Mouse (Mus musculus): ENCODE data around the gene Cpt1c. TPM values are rescaled to one million over a fixed set of nuclear protein-coding genes. Genes with fewer than 3 reads are reported as not detected.

Cpt1c gene
- polyA plus RNA-seq, 1 experiment: not detected

GRCm38 (mm10) chr7:44960512-44960910, 14.1 kb downstream of the Cpt1c start:
- no peak overlapping the region for H3K4me3 ChIP-seq (ENCODE audit: insufficient read depth, low read depth, low read length)
- H3K4me1 ChIP-seq (ENCODE audit: control insufficient read depth, insufficient read depth, low read length): no peaks in the 10 kb centered on the region
- TF ChIP-seq CTCF (IDR thresholded peaks at IDR 0.05; ENCODE audit: insufficient read depth, low read depth, low read length): no peak
- no peak for TF ChIP-seq POLR2A (IDR thresholded peaks at IDR 0.05; ENCODE audit: insufficient read depth, low read depth, low read length)
- WGBS: 93% methylated on average over 13 of the region's 13 CpGs
- no peak overlapping the region for H3K27ac ChIP-seq (ENCODE audit: insufficient read depth, low read depth, low read length)

- TF ChIP-seq POLR2A (IDR thresholded peaks at IDR 0.05; ENCODE audit: insufficient read depth, low read depth, low read length) (no peak), CTCF (IDR thresholded peaks at IDR 0.05; ENCODE audit: insufficient read depth, low read depth, low read length) (no peak)
- Histone ChIP-seq H3K4me1 (ENCODE audit: control insufficient read depth, insufficient read depth, low read length) (no peaks in the 10 kb centered on the region), H3K4me3 (ENCODE audit: insufficient read depth, low read depth, low read length) (no peak overlapping the region), H3K27ac (ENCODE audit: insufficient read depth, low read depth, low read length) (no peak overlapping the region)
- WGBS: 79% methylated on average over 10 of the region's 10 CpGs
These were observed 14.7 kb downstream of the Cpt1c start for GRCm38 (mm10) chr7:44959874-44960511.

GRCm38 (mm10) chr7:44959281-44959680, 15.4 kb downstream of the Cpt1c start:
- no peak for TF ChIP-seq CTCF (IDR thresholded peaks at IDR 0.05; ENCODE audit: insufficient read depth, low read depth, low read length)
- no peak for TF ChIP-seq POLR2A (IDR thresholded peaks at IDR 0.05; ENCODE audit: insufficient read depth, low read depth, low read length)
- 90% methylated on average over 8 of the region's 8 CpGs for WGBS
- Histone ChIP-seq H3K27ac (ENCODE audit: insufficient read depth, low read depth, low read length) (no peak overlapping the region), H3K4me1 (ENCODE audit: control insufficient read depth, insufficient read depth, low read length) (no peaks in the 10 kb centered on the region), H3K4me3 (ENCODE audit: insufficient read depth, low read depth, low read length) (no peak overlapping the region)

DNA sequence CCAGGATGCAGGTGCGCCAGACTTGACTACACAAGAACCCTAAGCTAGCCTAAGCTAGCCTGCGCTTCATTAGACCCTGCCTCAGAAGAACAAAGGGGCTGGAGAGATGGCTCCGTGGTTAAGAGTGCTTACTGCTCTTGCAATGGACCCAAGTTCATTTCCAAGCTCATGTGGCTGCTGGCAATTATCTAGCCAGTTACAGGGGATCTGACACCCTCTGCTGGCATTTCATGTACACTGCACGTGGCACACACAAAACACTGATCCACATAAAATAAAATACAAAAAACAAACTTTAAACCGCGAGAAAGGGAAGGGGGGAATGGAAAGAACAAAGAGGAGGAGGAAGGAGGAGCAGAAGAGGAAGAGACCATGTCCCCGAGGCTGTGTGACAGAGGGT, 16.4 kb downstream of the Cpt1c start:
- Histone ChIP-seq H3K4me3 (ENCODE audit: insufficient read depth, low read depth, low read length) (no peak overlapping the region), H3K4me1 (ENCODE audit: control insufficient read depth, insufficient read depth, low read length) (0 out of 2 replicates have a peak, but pooled peaks cover 2% of the 10 kb centered on the region), H3K27ac (ENCODE audit: insufficient read depth, low read depth, low read length) (no peak overlapping the region)
- TF ChIP-seq CTCF (IDR thresholded peaks at IDR 0.05; ENCODE audit: insufficient read depth, low read depth, low read length): no peak
- no peak for TF ChIP-seq POLR2A (IDR thresholded peaks at IDR 0.05; ENCODE audit: insufficient read depth, low read depth, low read length)
- 45% methylated on average over 7 of the region's 7 CpGs for WGBS

- TF ChIP-seq CTCF (IDR thresholded peaks at IDR 0.05; ENCODE audit: insufficient read depth, low read depth, low read length): no peak
- 65% methylated on average over 20 of the region's 20 CpGs for WGBS
- Histone ChIP-seq H3K4me1 (ENCODE audit: control insufficient read depth, insufficient read depth, low read length) (peaks cover 10% of the 10 kb centered on the region), H3K27ac (ENCODE audit: insufficient read depth, low read depth, low read length) (no peak overlapping the region), H3K4me3 (ENCODE audit: insufficient read depth, low read depth, low read length) (no peak overlapping the region)
These were observed 17.3 kb downstream of the Cpt1c start for GRCm38 (mm10) chr7:44957183-44957835.

GRCm38 (mm10) chr7:44956266-44956665, 18.4 kb downstream of the Cpt1c start:
- H3K27ac ChIP-seq (ENCODE audit: insufficient read depth, low read depth, low read length): no peak overlapping the region
- TF ChIP-seq POLR2A (IDR thresholded peaks at IDR 0.05; ENCODE audit: insufficient read depth, low read depth, low read length): no peak
- TF ChIP-seq CTCF (IDR thresholded peaks at IDR 0.05; ENCODE audit: insufficient read depth, low read depth, low read length): no peak
- peaks cover 15% of the 10 kb centered on the region for H3K4me1 ChIP-seq (ENCODE audit: control insufficient read depth, insufficient read depth, low read length)
- 59% methylated on average over 6 of the region's 6 CpGs for WGBS
- no peak overlapping the region for H3K4me3 ChIP-seq (ENCODE audit: insufficient read depth, low read depth, low read length)

DNA sequence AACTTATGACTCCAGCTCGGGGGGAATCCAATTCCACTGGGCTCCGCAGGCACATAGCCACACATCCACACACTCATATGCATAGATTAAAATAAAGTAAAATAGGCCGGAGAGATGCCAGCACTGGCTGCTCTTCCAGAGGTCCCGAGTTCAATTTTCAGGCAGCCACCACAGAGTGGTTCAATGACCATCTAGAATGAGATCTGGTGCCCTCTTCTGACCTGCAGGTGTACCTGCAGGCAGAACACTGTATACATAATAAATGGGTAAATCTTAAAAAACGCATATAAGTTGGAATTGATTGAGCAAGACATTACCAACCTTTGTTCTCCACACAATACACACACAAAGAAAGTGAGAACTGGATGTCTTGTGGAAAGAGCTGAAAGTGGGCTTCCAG, 19.0 kb downstream of the Cpt1c start:
- Histone ChIP-seq H3K27ac (ENCODE audit: insufficient read depth, low read depth, low read length) (no peak overlapping the region), H3K4me3 (ENCODE audit: insufficient read depth, low read depth, low read length) (no peak overlapping the region), H3K4me1 (ENCODE audit: control insufficient read depth, insufficient read depth, low read length) (peaks cover 15% of the 10 kb centered on the region)
- TF ChIP-seq CTCF (IDR thresholded peaks at IDR 0.05; ENCODE audit: insufficient read depth, low read depth, low read length) (no peak), POLR2A (IDR thresholded peaks at IDR 0.05; ENCODE audit: insufficient read depth, low read depth, low read length) (no peak)
- WGBS: 43% methylated on average over 5 of the region's 5 CpGs

GRCm38 (mm10) chr7:44954091-44954885, 20.4 kb downstream of the Cpt1c start:
- Histone ChIP-seq H3K27ac (ENCODE audit: insufficient read depth, low read depth, low read length) (no peak overlapping the region), H3K4me3 (ENCODE audit: insufficient read depth, low read depth, low read length) (no peak overlapping the region), H3K4me1 (ENCODE audit: control insufficient read depth, insufficient read depth, low read length) (peaks cover 22% of the 10 kb centered on the region)
- 81% methylated on average over 12 of the region's 12 CpGs for WGBS
- TF ChIP-seq CTCF (IDR thresholded peaks at IDR 0.05; ENCODE audit: insufficient read depth, low read depth, low read length) (no peak), POLR2A (IDR thresholded peaks at IDR 0.05; ENCODE audit: insufficient read depth, low read depth, low read length) (no peak)

DNA sequence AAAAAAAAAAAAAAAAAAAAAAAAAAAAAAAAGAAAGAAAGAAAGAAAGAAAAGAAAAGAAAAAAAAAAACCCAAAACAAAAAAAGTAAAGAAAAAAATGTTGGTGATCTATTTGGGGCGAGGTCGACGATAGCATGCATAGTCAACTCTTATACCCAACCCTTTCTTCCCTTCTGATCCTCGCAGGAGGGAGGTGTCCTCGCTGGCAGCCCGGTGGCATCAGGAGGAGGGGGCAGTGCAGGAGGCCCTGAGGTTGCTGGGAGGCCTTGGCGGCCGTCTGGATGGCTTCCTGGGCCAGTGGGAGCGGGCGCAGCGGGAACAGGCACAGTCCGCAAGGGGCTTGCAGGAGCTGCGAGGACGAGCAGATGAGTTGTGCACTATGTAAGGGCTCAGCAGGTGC, 21.1 kb downstream of the Cpt1c start:
- TF ChIP-seq POLR2A (IDR thresholded peaks at IDR 0.05; ENCODE audit: insufficient read depth, low read depth, low read length) (no peak), CTCF (IDR thresholded peaks at IDR 0.05; ENCODE audit: insufficient read depth, low read depth, low read length) (no peak)
- H3K27ac ChIP-seq (ENCODE audit: insufficient read depth, low read depth, low read length): no peak overlapping the region
- whole genome bisulfite sequencing: 65% methylated on average over 14 of the region's 14 CpGs
- H3K4me1 ChIP-seq (ENCODE audit: control insufficient read depth, insufficient read depth, low read length): peaks cover 22% of the 10 kb centered on the region
- no peak overlapping the region for H3K4me3 ChIP-seq (ENCODE audit: insufficient read depth, low read depth, low read length)
